Mouse (Mus musculus) left cerebral cortex, postnatal 14 days (tissue): ENCODE measurements around the gene Sdccag8. TPM values are rescaled to one million over a fixed set of nuclear protein-coding genes. Genes with fewer than 3 reads are reported as not detected.

Source experiments
- DNase-seq, 2 experiments: peaks; one replicate each; pipeline ENCODE4 v3.0.0; 2021 to 2022; ENCODE audit warnings: low spot score in 2 of 2, mixed read lengths in 1 of 2
- intact Hi-C: fragments of 180-260 bp; cut with DNase I; formaldehyde crosslinking; loops from one replicate; pipeline ENCODE4 v1.15.1; 2025
- total RNA-seq, 2 experiments: library from RNA; stranded (reverse); gene quantifications; 2 replicates each; pipeline ENCODE4 v1.2.3; 2021

The Sdccag8 gene
- total RNA-seq, 2 experiments from 2014 or later = 10.6 to 13.6 TPM

GRCm38 (mm10) chr1:176961716-176962115 is 147.3 kb downstream of the Sdccag8 start:
- DNase-seq = no peak
- intact Hi-C loops = no loop called here

- DNase-seq = no peak
- intact Hi-C loops = no loop called here
Measured at GRCm38 (mm10) chr1:176962894-176963293, 148.4 kb downstream of the Sdccag8 start.

- intact Hi-C loops = no loop called here
- DNase-seq = no peak
Measured at GRCm38 (mm10) chr1:176967299-176967698, 152.8 kb downstream of the Sdccag8 start.

GRCm38 (mm10) chr1:176970635-176971478 is 156.4 kb downstream of the Sdccag8 start:
- intact Hi-C loops = no loop called here
- no peak for DNase-seq

GRCm38 (mm10) chr1:176971479-176971797 is 157.0 kb downstream of the Sdccag8 start:
- intact Hi-C loops = no loop called here
- DNase-seq = no peak

GRCm38 (mm10) chr1:176973356-176974088 is 159.1 kb downstream of the Sdccag8 start:
- intact Hi-C loops = no loop called here
- DNase-seq = no peak

- DNase-seq = no peak
- intact Hi-C loops = no loop called here
Measured at GRCm38 (mm10) chr1:176979235-176979634, 164.8 kb downstream of the Sdccag8 start.

GRCm38 (mm10) chr1:176980140-176980539 is 165.7 kb downstream of the Sdccag8 start:
- intact Hi-C loops = loop anchor here (10.0 kb wide), 1 partner anchor 95 kb away; no protein-coding TSS in a partner anchor
- peak; percentile 35 to 78 for DNase-seq

- intact Hi-C loops = loop anchor here (10.0 kb wide), 1 partner anchor 96 kb away; no protein-coding TSS in a partner anchor
- DNase-seq = no peak
Measured at GRCm38 (mm10) chr1:176980801-176981400, 166.4 kb downstream of the Sdccag8 start.

- intact Hi-C loops = loop anchor here (10.0 kb wide), 1 partner anchor 97 kb away; no protein-coding TSS in a partner anchor
- no peak for DNase-seq
Measured at GRCm38 (mm10) chr1:176981511-176981910, 167.1 kb downstream of the Sdccag8 start.

- DNase-seq = no peak
- intact Hi-C loops = loop anchor here (2.0 to 10.0 kb wide), 2 partner anchors 98 to 590 kb away; no protein-coding TSS in a partner anchor
Measured at GRCm38 (mm10) chr1:176982671-176983070, 168.2 kb downstream of the Sdccag8 start.

GRCm38 (mm10) chr1:176985691-176986090 is 171.2 kb downstream of the Sdccag8 start:
- peak; percentile 57 to 78 for DNase-seq
- intact Hi-C loops = loop anchor here (5.0 to 10.0 kb wide), 2 partner anchors 38 to 101 kb away; no protein-coding TSS in a partner anchor

- no peak for DNase-seq
- intact Hi-C loops = loop anchor here (5.0 to 10.0 kb wide), 2 partner anchors 39 to 101 kb away; no protein-coding TSS in a partner anchor
Measured at GRCm38 (mm10) chr1:176986275-176986674, 171.8 kb downstream of the Sdccag8 start.

- intact Hi-C loops = loop anchor here (5.0 to 10.0 kb wide), 2 partner anchors 40 to 102 kb away; no protein-coding TSS in a partner anchor
- DNase-seq = peak in 1 of 2 experiments; percentile 59
Measured at GRCm38 (mm10) chr1:176986990-176987740, 172.7 kb downstream of the Sdccag8 start.

GRCm38 (mm10) chr1:176991473-176991872 is 177.0 kb downstream of the Sdccag8 start:
- DNase-seq = no peak
- intact Hi-C loops = no loop called here

GRCm38 (mm10) chr1:176992517-176992916 is 178.1 kb downstream of the Sdccag8 start:
- no peak for DNase-seq
- intact Hi-C loops = no loop called here

GRCm38 (mm10) chr1:176993141-176994010 is 178.9 kb downstream of the Sdccag8 start:
- DNase-seq = no peak
- intact Hi-C loops = no loop called here

GRCm38 (mm10) chr1:176994087-176994486 is 179.6 kb downstream of the Sdccag8 start:
- no peak for DNase-seq
- intact Hi-C loops = no loop called here
